Mouse (Mus musculus) MEL (cell line): ENCODE results near the gene Srsf3. TPM values are rescaled to one million over a fixed set of nuclear protein-coding genes. Genes with fewer than 3 reads are reported as not detected.

Experiments used
- DNase-seq: peaks from one replicate; pipeline ENCODE4 v3.0.0; 2011; ENCODE audit warnings: low read depth, low spot score
- H3K27ac ChIP-seq: 2 replicates; pipeline ENCODE4 v1.5.1; 2012; ENCODE audit warnings: low read depth, mild to moderate bottlenecking, control low read depth, low read length, moderate library complexity; ENCODE audit not compliant: control insufficient read depth
- H3K27me3 ChIP-seq, 2 experiments: fragments of 150-350 bp in 1 of 2; sonication (generic) in 1 of 2; 2 replicates each; pipeline ENCODE4 v1.6.1; 2012; ENCODE audit warnings: low read length in 2 of 2, mild to moderate bottlenecking in 2 of 2, improper control_type of control experiment in 1 of 2, moderate library complexity in 1 of 2; ENCODE audit not compliant: insufficient read depth in 2 of 2, control insufficient read depth in 1 of 2
- H3K36me3 ChIP-seq, 2 experiments: 2 replicates each; pipeline ENCODE4 v1.6.1; 2012 to 2014; ENCODE audit warnings: low read length in 2 of 2, improper control_type of control experiment in 1 of 2, inconsistent platforms in 1 of 2, mild to moderate bottlenecking in 1 of 2; ENCODE audit not compliant: insufficient read depth in 2 of 2, control insufficient read depth in 1 of 2
- H3K4me1 ChIP-seq, 2 experiments: fragments of 150-350 bp in 1 of 2; sonication (generic) in 1 of 2; 2 replicates each; pipeline ENCODE4 v1.6.1; 2012; ENCODE audit warnings: low read length in 2 of 2, improper control_type of control experiment in 1 of 2, mild to moderate bottlenecking in 1 of 2; ENCODE audit not compliant: insufficient read depth in 2 of 2, control insufficient read depth in 1 of 2
- H3K4me3 ChIP-seq, 2 experiments: fragments of 150-350 bp in 1 of 2; sonication (generic) in 1 of 2; 2 replicates each; pipeline ENCODE4 v1.5.1; 2012; ENCODE audit warnings: low read depth in 2 of 2, low read length in 2 of 2, mild to moderate bottlenecking in 2 of 2, moderate library complexity in 2 of 2, control low read depth in 1 of 2, improper control_type of control experiment in 1 of 2; ENCODE audit not compliant: control insufficient read depth in 1 of 2, insufficient read depth in 1 of 2
- H3K79me2 ChIP-seq: 2 replicates; pipeline ENCODE4 v1.6.1; 2012; ENCODE audit warnings: mild to moderate bottlenecking, low read length, moderate library complexity; ENCODE audit not compliant: control insufficient read depth, poor library complexity, insufficient read depth
- H3K9ac ChIP-seq: 2 replicates; pipeline ENCODE4 v1.6.1; 2012; ENCODE audit warnings: low read depth, mild to moderate bottlenecking, control low read depth, low read length, moderate library complexity; ENCODE audit not compliant: control insufficient read depth, poor library complexity, severe bottlenecking
- H3K9me3 ChIP-seq: fragments of 150-350 bp; sonication (generic); replicated peaks from 2 replicates; pipeline ENCODE4 v1.6.1; 2012; ENCODE audit warnings: mild to moderate bottlenecking, low read length, improper control_type of control experiment, moderate library complexity; ENCODE audit not compliant: insufficient read depth
- CHD2 ChIP-seq: IDR thresholded peaks from 2 replicates; pipeline ENCODE4 v1.6.1; 2011; ENCODE audit warnings: low read length, improper control_type of control experiment
- CTCF ChIP-seq, 3 experiments: IDR thresholded peaks in 2 of 3; conservative IDR thresholded peaks in 1 of 3; 2 replicates each; pipeline ENCODE4 v1.5.1; 2011 to 2012; ENCODE audit warnings: low read length in 3 of 3, low read depth in 2 of 3, mild to moderate bottlenecking in 2 of 3, improper control_type of control experiment in 1 of 3, inconsistent platforms in 1 of 3, mixed read lengths in 1 of 3, moderate library complexity in 1 of 3; ENCODE audit not compliant: control insufficient read depth in 1 of 3, insufficient read depth in 1 of 3, poor library complexity in 1 of 3, severe bottlenecking in 1 of 3
- E2F4 ChIP-seq: IDR thresholded peaks from 2 replicates; pipeline ENCODE4 v1.6.1; 2011; ENCODE audit warnings: low read depth, low read length, improper control_type of control experiment, borderline replicate concordance
- ELF1 ChIP-seq: IDR thresholded peaks from 2 replicates; pipeline ENCODE4 v1.6.1; 2014; ENCODE audit warnings: low read depth, mild to moderate bottlenecking, inconsistent platforms, low read length, improper control_type of control experiment, moderate library complexity
- GABPA ChIP-seq: IDR thresholded peaks from 2 replicates; pipeline ENCODE4 v1.6.1; 2012; ENCODE audit warnings: low read depth, mild to moderate bottlenecking, inconsistent platforms, low read length, improper control_type of control experiment, moderate library complexity
- GATA1 ChIP-seq: IDR thresholded peaks from 2 replicates; pipeline ENCODE4 v1.6.1; 2011; ENCODE audit warnings: low read depth, low read length, improper control_type of control experiment
- KAT2A ChIP-seq: conservative IDR thresholded peaks from 2 replicates; pipeline ENCODE4 v1.6.1; 2012; ENCODE audit warnings: low read depth, low read length, improper control_type of control experiment, inconsistent platforms
- MAX ChIP-seq: IDR thresholded peaks from 2 replicates; pipeline ENCODE4 v1.6.1; 2011; ENCODE audit warnings: low read length, improper control_type of control experiment
- MAZ ChIP-seq: IDR thresholded peaks from 2 replicates; pipeline ENCODE4 v1.6.1; 2012; ENCODE audit warnings: low read depth, mild to moderate bottlenecking, inconsistent platforms, low read length, improper control_type of control experiment
- MEF2A ChIP-seq: IDR thresholded peaks from 2 replicates; pipeline ENCODE4 v1.6.1; 2014; ENCODE audit warnings: low read depth, mild to moderate bottlenecking, inconsistent platforms, low read length, improper control_type of control experiment; ENCODE audit not compliant: poor library complexity, insufficient replicate concordance, severe bottlenecking; ENCODE audit errors: extremely low read depth
- MXI1 ChIP-seq: IDR thresholded peaks from 2 replicates; pipeline ENCODE4 v1.6.1; 2011; ENCODE audit warnings: mild to moderate bottlenecking, low read depth, low read length, improper control_type of control experiment
- NELFE ChIP-seq: IDR thresholded peaks from 2 replicates; pipeline ENCODE4 v1.6.1; 2011; ENCODE audit warnings: low read depth, low read length, improper control_type of control experiment
- NRF1 ChIP-seq: IDR thresholded peaks from 2 replicates; pipeline ENCODE4 v1.6.1; 2014; ENCODE audit warnings: low read depth, mild to moderate bottlenecking, inconsistent platforms, low read length, improper control_type of control experiment, moderate library complexity; ENCODE audit not compliant: poor library complexity, insufficient read depth, severe bottlenecking
- POLR2AphosphoS5 ChIP-seq: IDR thresholded peaks from 2 replicates; pipeline ENCODE4 v1.6.1; 2012; ENCODE audit warnings: low read depth, borderline replicate concordance, mild to moderate bottlenecking, inconsistent platforms, low read length, moderate library complexity, mixed read lengths
- RAD21 ChIP-seq: IDR thresholded peaks from 2 replicates; pipeline ENCODE4 v1.6.1; 2011; ENCODE audit warnings: mild to moderate bottlenecking, low read depth, low read length, improper control_type of control experiment
- RCOR1 ChIP-seq: IDR thresholded peaks from 2 replicates; pipeline ENCODE4 v1.6.1; 2012; ENCODE audit warnings: low read depth, mild to moderate bottlenecking, inconsistent platforms, low read length, improper control_type of control experiment
- SIN3A ChIP-seq: IDR thresholded peaks from 2 replicates; pipeline ENCODE4 v1.6.1; 2012; ENCODE audit warnings: low read length, improper control_type of control experiment, inconsistent platforms
- SMC3 ChIP-seq: IDR thresholded peaks from 2 replicates; pipeline ENCODE4 v1.6.1; 2011; ENCODE audit warnings: low read depth, low read length, improper control_type of control experiment
- TBP ChIP-seq: IDR thresholded peaks from 2 replicates; pipeline ENCODE4 v1.8.0; 2011; ENCODE audit warnings: low read depth, low read length, improper control_type of control experiment
- ZC3H11A ChIP-seq: IDR thresholded peaks from 2 replicates; pipeline ENCODE4 v1.6.1; 2012; ENCODE audit warnings: low read depth, mild to moderate bottlenecking, inconsistent platforms, low read length, improper control_type of control experiment
- ZMIZ1 ChIP-seq: IDR thresholded peaks from 2 replicates; pipeline ENCODE4 v1.6.1; 2012; ENCODE audit warnings: low read depth, mild to moderate bottlenecking, inconsistent platforms, low read length, improper control_type of control experiment, moderate library complexity
- ZNF384 ChIP-seq: IDR thresholded peaks from 2 replicates; pipeline ENCODE4 v1.6.1; 2012; ENCODE audit warnings: low read depth, mild to moderate bottlenecking, inconsistent platforms, low read length, improper control_type of control experiment
- polyA plus RNA-seq, 2 experiments: library from polyadenylated mRNA; stranded (reverse) in 1 of 2; unstranded in 1 of 2; fragments of >175 nt in 1 of 2; fragments of >200 nt in 1 of 2; gene quantifications; 2 replicates each; pipeline versions ENCODE4 v1.2.1 to v1.2.4; 2012; ENCODE audit warnings: low replicate concordance in 2 of 2, low read depth in 1 of 2; ENCODE audit not compliant: insufficient read length in 2 of 2, insufficient read depth in 1 of 2, missing spikeins in 1 of 2
- total RNA-seq: library from RNA; depleted of rRNA; stranded (reverse); fragments of 300-350 nt; gene quantifications from 2 replicates; pipeline ENCODE4 v1.2.3, GENCODE M21; 2012

Srsf3 gene
- total and polyA plus RNA-seq, 3 experiments = 326 to 556 (median 367) TPM

DNA sequence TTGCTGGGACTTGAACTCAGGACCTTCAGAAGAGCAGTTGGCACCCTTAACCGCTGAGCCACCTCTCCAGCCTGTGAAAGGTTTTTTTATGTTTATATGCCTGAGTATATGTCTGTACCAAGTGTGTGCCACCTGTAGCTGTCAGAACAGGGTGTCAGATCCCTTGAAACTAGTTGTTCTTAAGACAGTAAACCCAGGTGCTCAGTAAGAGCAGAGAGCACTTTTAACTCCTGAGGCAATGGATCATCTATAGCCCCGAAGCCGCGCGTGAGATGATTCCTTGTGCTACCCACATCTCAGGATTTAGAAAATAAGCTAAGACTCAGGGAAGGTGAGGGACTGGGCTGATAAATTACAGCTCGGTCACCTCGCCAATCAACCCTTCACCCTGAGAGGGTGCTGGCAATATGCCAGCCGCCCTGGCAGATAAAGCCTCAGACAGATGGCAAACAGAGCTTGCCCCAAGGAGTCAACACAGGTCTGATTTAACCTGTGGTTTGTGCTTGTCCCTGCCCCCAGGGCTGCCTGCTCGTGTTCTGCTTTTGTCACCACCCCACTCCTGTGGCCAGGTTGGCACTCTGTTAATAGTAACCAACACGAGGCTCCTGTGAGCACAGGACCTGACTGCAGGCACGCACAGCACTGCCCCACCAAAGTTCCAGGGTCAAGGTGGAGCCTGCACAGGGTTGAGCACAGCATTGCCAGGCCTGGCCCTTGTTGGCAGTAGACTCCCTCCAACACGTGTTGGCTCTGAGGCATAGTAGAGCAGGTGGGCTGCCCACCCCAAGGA lies 13.5 kb downstream of the Srsf3 start (continued):
- TF ChIP-seq ELF1 (no peak), E2F4 (no peak), RCOR1 (peak; percentile 82), MXI1 (peak; percentile 26; the same call in 1 of the 2 replicates), CHD2 (0 out of 2 replicates have a peak, but pooled peaks have one; percentile 22), SMC3 (no peak), CTCF (IDR thresholded peaks at IDR 0.05 in 2 of 3, conservative IDR thresholded peaks at IDR 0.05 in 1 of 3; ENCODE audit: control insufficient read depth in 1 of 3, insufficient read depth in 1 of 3, low read depth in 2 of 3, low read length in 3 of 3, poor library complexity in 1 of 3, severe bottlenecking in 1 of 3) (no peak), ZNF384 (no peak)

DNA sequence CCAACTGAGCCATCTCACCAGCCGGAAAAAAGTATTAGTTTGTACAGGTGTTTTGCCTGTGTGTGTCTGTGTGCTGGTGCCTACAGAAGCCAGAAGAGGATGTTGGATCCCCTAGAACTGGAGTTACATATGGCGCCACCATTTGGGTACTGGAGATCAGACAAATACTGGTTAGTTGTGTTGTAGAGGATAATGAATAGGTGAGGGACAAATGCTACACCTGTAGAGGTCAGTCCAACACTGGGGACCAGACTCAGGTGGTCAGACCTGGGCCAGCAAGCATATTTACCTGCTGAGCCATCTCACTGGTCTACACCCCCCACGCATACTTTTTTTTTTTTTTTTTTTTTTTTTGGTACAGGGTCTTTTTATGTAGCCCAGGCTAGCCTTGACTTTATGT lies 14.4 kb downstream of the Srsf3 start:
- H3K4me1 ChIP-seq = peaks cover 4 to 6% of the 10 kb centered on the region in 2 experiments; a peak in 2 of 4 replicates
- no peak overlapping the region for H3K9ac ChIP-seq
- DNase-seq = peak; percentile 54
- no peaks in the 10 kb centered on the region for H3K9me3 ChIP-seq
- H3K4me3 ChIP-seq = no peak overlapping the region
- H3K36me3 ChIP-seq = peaks cover 20 to 22% of the 10 kb centered on the region in 2 experiments
- H3K79me2 ChIP-seq = no peaks in the 10 kb centered on the region
- H3K27ac ChIP-seq = no peak overlapping the region
- peak; percentile 89 for TF ChIP-seq ZNF384
- TF ChIP-seq MAX = no peak
- peak; percentile 82 for TF ChIP-seq TBP
- 0 out of 2 replicates have a peak, but pooled peaks have one; percentile 18 for TF ChIP-seq SMC3
- no peak for TF ChIP-seq GABPA
- no peaks in the 10 kb centered on the region for H3K27me3 ChIP-seq

DNA sequence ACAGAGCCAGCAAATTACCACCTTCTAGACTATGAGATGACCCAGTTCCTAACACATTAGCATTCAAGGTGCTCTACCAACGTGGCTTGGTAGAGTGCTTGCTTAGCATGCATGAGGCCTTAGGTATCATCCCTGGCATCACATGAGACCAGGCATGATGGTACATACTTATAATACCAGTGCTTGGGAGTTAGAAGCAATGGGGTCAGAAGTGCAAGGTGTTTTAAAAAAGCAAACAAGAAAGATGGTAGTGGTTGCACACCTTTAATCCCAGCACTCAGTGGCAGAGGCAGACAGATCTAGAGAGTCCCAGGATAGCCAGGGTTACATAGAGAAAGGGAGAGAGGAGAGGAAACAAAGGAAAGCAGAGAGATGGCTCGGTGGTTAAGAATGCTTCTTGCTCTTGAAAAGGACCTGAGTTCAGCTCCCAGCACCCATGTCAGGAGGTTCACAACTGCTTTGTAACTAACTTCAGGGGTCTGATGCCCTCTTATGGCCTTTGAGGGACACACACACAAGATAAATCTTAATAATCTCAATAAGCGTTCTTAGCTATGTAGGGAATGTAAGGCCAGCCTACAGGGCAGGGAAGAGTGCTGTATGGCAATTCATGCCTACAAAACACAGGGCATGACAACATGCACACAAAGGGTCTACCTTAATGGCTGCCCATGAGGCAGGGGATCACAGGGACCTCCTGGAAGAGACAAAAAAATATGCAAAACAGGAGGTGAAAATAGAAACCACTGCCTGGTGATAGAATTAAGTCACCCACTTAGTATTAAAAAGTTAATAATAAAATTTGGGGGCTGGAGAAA lies 15.5 kb downstream of the Srsf3 start:
- Histone ChIP-seq H3K27me3 (no peaks in the 10 kb centered on the region), H3K79me2 (no peaks in the 10 kb centered on the region), H3K9me3 (no peaks in the 10 kb centered on the region), H3K4me1 (peaks cover 0 to 6% of the 10 kb centered on the region in 2 experiments; a peak in 1 of 4 replicates), H3K27ac (no peak overlapping the region), H3K4me3 (no peak overlapping the region), H3K9ac (no peak overlapping the region), H3K36me3 (peaks cover 11 to 13% of the 10 kb centered on the region in 2 experiments)
- TF ChIP-seq MAZ (no peak), NELFE (0 out of 2 replicates have a peak, but pooled peaks have one; percentile 31), ZMIZ1 (0 out of 2 replicates have a peak, but pooled peaks have one; percentile 68), MEF2A (no peak), CTCF (IDR thresholded peaks at IDR 0.05 in 2 of 3, conservative IDR thresholded peaks at IDR 0.05 in 1 of 3; ENCODE audit: control insufficient read depth in 1 of 3, insufficient read depth in 1 of 3, low read depth in 2 of 3, low read length in 3 of 3, poor library complexity in 1 of 3, severe bottlenecking in 1 of 3) (peak in 2 of 3 experiments; percentile 25 to 46; a peak in 3 of 6 replicates), KAT2A (no peak), SIN3A (0 out of 2 replicates have a peak, but pooled peaks have one; percentile 25), RAD21 (no peak; the same call in none of the 2 replicates), ZC3H11A (no peak), ZNF384 (no peak), SMC3 (peak; percentile 44), NRF1 (no peak), GATA1 (no peak), POLR2AphosphoS5 (no peak)
- peak; percentile 64 for DNase-seq
